Mouse (Mus musculus) midbrain, embryonic 16.5 days (tissue): ENCODE results near the gene Rims3. TPM values are rescaled to one million over a fixed set of nuclear protein-coding genes. Genes with fewer than 3 reads are reported as not detected.
A peak's percentile ranks its signal among the peaks of the same experiment; 100 is the strongest.

Experiments used
- ATAC-seq: fragments of 200-750 bp; cut with Nextera tagmentation; 2 replicates; pipeline ENCODE4 v1.8.0; 2017; ENCODE audit warnings: moderate TSS enrichment
- H3K27ac ChIP-seq: fragments of 300-500 bp; sonication (generic); 2 replicates; pipeline ENCODE4 v1.5.1; 2014; ENCODE audit warnings: mild to moderate bottlenecking, low read length, mixed read lengths
- H3K27me3 ChIP-seq: fragments of 300-500 bp; sonication (generic); 2 replicates; pipeline ENCODE4 v1.6.1; 2014; ENCODE audit warnings: low read depth, low read length, mixed read lengths; ENCODE audit not compliant: control insufficient read depth, insufficient read depth
- H3K36me3 ChIP-seq: fragments of 300-500 bp; sonication (generic); 2 replicates; pipeline ENCODE4 v1.6.1; 2014; ENCODE audit warnings: mild to moderate bottlenecking, low read length, moderate library complexity, mixed read lengths; ENCODE audit not compliant: control insufficient read depth, insufficient read depth
- H3K4me1 ChIP-seq: fragments of 300-500 bp; sonication (generic); 2 replicates; pipeline ENCODE4 v1.6.1; 2014; ENCODE audit warnings: mild to moderate bottlenecking, low read length, mixed read lengths; ENCODE audit not compliant: control insufficient read depth, insufficient read depth
- H3K4me2 ChIP-seq: fragments of 300-500 bp; sonication (generic); 2 replicates; pipeline ENCODE4 v1.6.1; 2014; ENCODE audit warnings: mild to moderate bottlenecking, low read length, mixed read lengths
- H3K4me3 ChIP-seq: fragments of 300-500 bp; sonication (generic); 2 replicates; pipeline ENCODE4 v1.5.1; 2014; ENCODE audit warnings: low read depth, mild to moderate bottlenecking, low read length, moderate library complexity, mixed read lengths
- H3K9ac ChIP-seq: fragments of 300-500 bp; sonication (generic); 2 replicates; pipeline ENCODE4 v1.6.1; 2014; ENCODE audit warnings: low read depth, low read length, mixed read lengths
- H3K9me3 ChIP-seq: fragments of 300-500 bp; sonication (generic); replicated peaks from 2 replicates; pipeline ENCODE4 v1.6.1; 2014; ENCODE audit warnings: mild to moderate bottlenecking, low read length, mixed read lengths; ENCODE audit not compliant: control insufficient read depth, poor library complexity, severe bottlenecking
- WGBS: fragments of 180-500 bp; shearing (Covaris S2); extraction: QIAGEN DNeasy Blood & Tissue Kit; methylation state at CpG from one replicate; pipeline ENCODE4 v1.1.7; 2014; 5-methylcytosine and 5-hydroxymethylcytosine counted together
- polyA plus RNA-seq: library from polyadenylated mRNA; unstranded; fragments of >200 nt; fragmentation: Nextera tagmentation; extraction: Ambion mirVana; gene quantifications from 2 replicates; pipeline ENCODE4 v1.2.1, GENCODE M21; 2015

Gene Rims3
- polyA plus RNA-seq, 1 experiment from 2014 or later: 35.4 TPM

DNA sequence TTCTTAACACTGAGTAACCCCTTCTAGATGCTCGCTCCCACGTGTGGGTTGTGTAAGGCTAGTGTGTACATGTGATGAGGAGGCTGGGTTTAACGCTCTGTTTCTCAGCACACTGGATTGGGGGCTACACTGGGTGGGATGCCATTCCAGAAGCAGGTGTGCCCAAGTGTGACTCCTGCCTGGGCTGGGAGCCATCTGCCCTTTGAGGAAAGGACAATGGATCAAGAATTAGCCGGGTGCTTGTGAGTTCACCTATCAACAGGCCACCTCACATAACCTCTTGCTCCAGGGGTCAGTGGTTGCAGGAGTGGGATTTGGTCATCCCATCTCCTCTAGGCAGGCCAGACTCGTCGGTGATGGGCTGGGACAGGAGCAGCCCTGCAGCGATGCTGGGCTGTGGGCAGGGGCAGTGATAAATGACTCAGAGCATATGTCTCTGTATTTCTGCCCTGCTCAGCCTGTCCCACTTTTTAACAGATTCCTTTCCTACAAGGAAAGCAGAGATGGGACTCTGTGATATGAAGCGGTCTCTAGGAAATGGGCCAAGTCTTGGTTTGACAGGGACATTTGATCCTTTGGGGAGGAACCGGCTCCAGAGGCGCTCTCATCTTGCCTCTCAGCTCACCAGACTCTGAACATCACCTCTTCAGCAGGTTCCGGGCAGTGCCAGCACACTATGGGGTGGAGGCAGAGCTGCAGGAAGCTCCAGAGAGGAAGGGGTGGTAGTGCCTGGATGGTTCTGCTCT is 39.2 kb downstream of the Rims3 start:
- H3K4me2 ChIP-seq: no peak overlapping the region
- H3K4me3 ChIP-seq: no peak overlapping the region
- H3K9me3 ChIP-seq: no peaks in the 10 kb centered on the region
- WGBS: 74% methylated on average over 11 of the region's 11 CpGs
- no peak overlapping the region for H3K27ac ChIP-seq
- H3K4me1 ChIP-seq: no peaks in the 10 kb centered on the region
- no peaks in the 10 kb centered on the region for H3K27me3 ChIP-seq
- peaks cover 6% of the 10 kb centered on the region; the same call in 1 of the 2 replicates for H3K36me3 ChIP-seq
- H3K9ac ChIP-seq: no peak overlapping the region
- no peak for ATAC-seq

DNA sequence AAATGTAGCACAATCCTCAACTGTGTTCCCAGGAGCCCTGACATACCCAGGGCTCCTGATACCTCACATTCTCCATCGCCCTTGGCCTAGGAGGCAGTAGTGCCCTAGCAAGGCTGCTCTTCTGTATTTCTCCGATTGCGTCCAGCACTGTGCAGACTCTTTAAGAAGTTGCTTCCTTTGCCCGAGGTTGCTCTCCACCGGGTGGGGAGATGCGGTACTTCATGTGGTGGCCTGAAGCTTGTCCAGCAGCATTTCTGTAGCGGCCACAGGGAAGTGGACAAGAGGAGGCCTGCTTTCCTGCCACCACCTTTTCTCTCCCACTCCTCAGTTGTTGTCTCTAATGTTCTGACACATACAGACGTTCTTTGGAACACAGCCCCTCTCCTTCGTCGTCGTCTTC is 40.0 kb downstream of the Rims3 start:
- H3K9me3 ChIP-seq: no peaks in the 10 kb centered on the region
- WGBS: 84% methylated on average over 11 of the region's 11 CpGs
- no peak overlapping the region for H3K27ac ChIP-seq
- peaks cover 6% of the 10 kb centered on the region; the same call in 1 of the 2 replicates for H3K36me3 ChIP-seq
- H3K9ac ChIP-seq: no peak overlapping the region
- H3K4me3 ChIP-seq: no peak overlapping the region
- H3K4me1 ChIP-seq: no peaks in the 10 kb centered on the region
- no peaks in the 10 kb centered on the region for H3K27me3 ChIP-seq
- ATAC-seq: no peak
- H3K4me2 ChIP-seq: no peak overlapping the region

DNA sequence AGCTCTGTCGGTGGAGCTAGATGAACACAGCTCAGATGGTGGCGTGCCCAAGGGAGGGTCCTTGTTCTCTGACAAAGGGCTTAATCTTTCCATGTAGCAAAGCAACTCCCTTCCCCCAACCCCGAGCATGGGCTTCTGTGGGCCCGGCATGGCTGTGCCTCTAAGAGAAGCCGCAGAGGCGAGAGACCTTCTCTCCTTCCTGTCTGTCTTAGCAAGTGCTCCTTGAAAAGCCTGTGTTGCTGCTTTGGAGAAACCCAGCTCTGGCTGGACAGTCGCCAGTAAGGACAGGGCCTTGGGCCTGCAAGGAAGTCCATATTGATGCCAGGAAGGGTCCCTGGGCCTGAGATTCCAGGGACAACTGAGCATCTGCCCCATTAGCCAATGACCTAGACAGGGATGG is 40.6 kb downstream of the Rims3 start:
- Histone ChIP-seq H3K4me3 (no peak overlapping the region), H3K4me2 (no peak overlapping the region), H3K4me1 (no peaks in the 10 kb centered on the region), H3K27ac (no peak overlapping the region), H3K9ac (no peak overlapping the region), H3K36me3 (peaks cover 6% of the 10 kb centered on the region; the same call in 1 of the 2 replicates), H3K27me3 (no peaks in the 10 kb centered on the region), H3K9me3 (no peaks in the 10 kb centered on the region)
- ATAC-seq: no peak
- WGBS: 63% methylated on average over 7 of the region's 7 CpGs

DNA sequence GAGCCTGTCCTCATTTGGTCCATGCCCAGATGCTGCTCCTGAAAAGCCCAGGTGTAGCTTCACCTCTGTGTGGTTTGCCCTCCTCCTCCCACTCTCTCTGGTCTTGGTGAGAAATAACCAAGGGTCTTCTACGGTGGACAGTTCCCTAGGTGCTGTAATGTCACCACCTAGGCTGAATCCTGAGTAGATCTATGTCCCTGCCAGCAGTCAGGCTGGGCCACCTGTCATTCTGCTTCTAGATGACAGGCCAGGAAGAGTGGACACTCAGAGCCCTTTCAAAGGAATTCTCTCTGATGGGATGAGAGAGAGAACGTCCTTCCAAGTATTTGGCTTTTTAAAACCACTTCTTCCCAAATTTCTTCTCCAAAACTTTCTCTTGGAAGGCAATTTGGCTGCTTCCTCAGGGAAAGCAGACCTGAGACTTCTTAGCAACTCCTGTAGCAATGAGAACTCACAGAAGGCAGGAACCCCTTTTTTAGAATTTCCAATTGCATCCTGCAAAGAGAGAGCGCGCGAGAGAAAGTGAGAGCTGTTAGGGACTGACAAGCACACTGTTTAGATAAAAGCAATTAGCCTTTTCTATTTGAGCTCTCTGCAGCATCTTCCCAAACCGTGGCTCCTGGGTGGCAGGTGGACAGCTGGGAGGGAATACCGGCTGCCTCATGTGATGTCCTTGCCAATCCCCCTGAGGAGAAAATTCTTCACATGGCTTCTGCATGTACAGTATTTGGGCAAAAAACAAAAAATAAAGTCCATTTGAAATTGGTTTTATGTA is 41.4 kb downstream of the Rims3 start:
- no peak overlapping the region for H3K4me2 ChIP-seq

DNA sequence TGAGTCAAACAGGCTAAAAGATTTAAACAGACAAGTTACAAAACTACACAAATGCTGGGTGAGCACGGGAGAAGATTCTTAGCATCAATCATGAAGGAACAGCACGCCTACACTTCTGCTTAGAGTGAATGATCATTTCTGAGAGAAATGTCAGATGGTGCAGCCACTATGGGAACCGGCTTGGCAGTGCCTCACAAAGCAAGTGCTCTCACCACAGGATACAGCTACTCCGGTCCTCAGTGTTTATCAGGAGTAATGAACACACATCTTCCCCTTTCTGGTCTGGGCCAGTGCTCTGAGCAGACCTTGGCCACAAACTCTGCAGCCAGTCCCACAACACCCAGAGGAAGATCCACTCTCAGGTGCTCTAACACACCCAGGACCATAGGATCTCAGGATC is 49.9 kb downstream of the Rims3 start:
- no peaks in the 10 kb centered on the region for H3K27me3 ChIP-seq
- H3K36me3 ChIP-seq: no peaks in the 10 kb centered on the region
- no peaks in the 10 kb centered on the region for H3K4me1 ChIP-seq
- H3K4me3 ChIP-seq: no peak overlapping the region
- WGBS: 83% methylated on average over 4 of the region's 4 CpGs
- no peaks in the 10 kb centered on the region for H3K9me3 ChIP-seq
- ATAC-seq: no peak
- no peak overlapping the region for H3K27ac ChIP-seq
- H3K9ac ChIP-seq: no peak overlapping the region
- H3K4me2 ChIP-seq: no peak overlapping the region

More for the DNA sequence above, 41.4 kb downstream of the Rims3 start:
- Histone ChIP-seq H3K9me3 (no peaks in the 10 kb centered on the region), H3K27ac (no peak overlapping the region), H3K9ac (no peak overlapping the region), H3K4me3 (no peak overlapping the region), H3K36me3 (peaks cover 6% of the 10 kb centered on the region; the same call in 1 of the 2 replicates), H3K27me3 (no peaks in the 10 kb centered on the region), H3K4me1 (no peaks in the 10 kb centered on the region)
- no peak for ATAC-seq
- 81% methylated on average over 7 of the region's 7 CpGs for WGBS

DNA sequence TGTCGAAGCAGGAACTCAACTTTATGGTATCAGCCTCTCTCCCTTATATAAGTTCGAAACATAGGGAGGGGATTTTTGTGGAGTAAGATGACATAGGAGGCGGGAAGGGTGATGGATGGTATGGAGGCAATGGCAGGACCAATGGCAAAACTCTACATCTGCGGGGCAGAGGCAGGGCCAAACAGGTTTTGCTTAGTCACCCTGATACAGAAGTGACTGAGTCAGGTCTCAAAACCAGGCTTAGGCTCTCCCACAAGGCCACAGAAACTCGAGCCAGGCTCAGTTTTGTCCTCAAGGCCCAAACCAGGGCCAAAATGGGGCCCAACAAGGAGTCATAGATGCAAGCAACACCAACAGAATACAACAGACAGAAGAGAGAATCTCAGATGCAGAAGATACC is 51.0 kb downstream of the Rims3 start:
- WGBS: 81% methylated on average over 5 of the region's 5 CpGs
- no peaks in the 10 kb centered on the region for H3K27me3 ChIP-seq
- H3K27ac ChIP-seq: no peak overlapping the region
- H3K36me3 ChIP-seq: no peaks in the 10 kb centered on the region
- no peak overlapping the region for H3K4me3 ChIP-seq
- H3K4me1 ChIP-seq: no peaks in the 10 kb centered on the region
- H3K4me2 ChIP-seq: no peak overlapping the region
- no peak for ATAC-seq
- no peak overlapping the region for H3K9ac ChIP-seq
- no peaks in the 10 kb centered on the region for H3K9me3 ChIP-seq

DNA sequence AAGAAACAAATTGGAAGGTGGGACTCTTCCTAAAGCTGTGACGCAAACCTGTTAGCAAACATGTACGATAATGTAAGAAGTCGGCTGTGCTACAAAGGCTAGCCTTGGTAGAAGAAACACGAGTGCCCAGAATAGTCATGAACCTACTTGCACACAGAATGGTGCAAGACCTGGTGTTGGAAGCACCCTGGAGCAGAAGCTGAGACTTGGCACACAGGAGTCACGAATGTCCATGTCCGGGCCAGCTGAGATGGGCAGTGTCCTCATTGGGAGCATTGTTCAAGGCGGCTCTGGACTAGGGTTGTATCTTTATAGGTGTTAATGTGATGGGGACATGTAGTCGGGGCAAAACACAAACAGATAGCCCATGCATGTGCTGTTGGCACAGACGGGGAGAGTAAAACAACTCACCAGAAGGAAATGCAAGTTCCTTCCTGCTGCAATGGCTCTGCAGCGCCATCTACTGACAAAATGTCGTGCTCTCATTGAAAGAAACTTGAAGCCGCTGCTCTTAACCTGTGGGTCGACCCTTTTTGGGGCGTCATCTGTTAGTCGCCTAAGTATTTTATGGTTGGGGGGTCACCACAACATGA is 55.0 kb downstream of the Rims3 start:
- WGBS: 33% methylated on average over 15 of the region's 15 CpGs
- no peak overlapping the region for H3K4me3 ChIP-seq
- H3K27me3 ChIP-seq: no peaks in the 10 kb centered on the region
- H3K4me2 ChIP-seq: no peak overlapping the region
- H3K4me1 ChIP-seq: no peaks in the 10 kb centered on the region
- H3K36me3 ChIP-seq: no peaks in the 10 kb centered on the region
- no peak overlapping the region for H3K27ac ChIP-seq
- no peak overlapping the region for H3K9ac ChIP-seq
- H3K9me3 ChIP-seq: no peaks in the 10 kb centered on the region
- ATAC-seq: peak; percentile 62; the same call in 1 of the 2 replicates

DNA sequence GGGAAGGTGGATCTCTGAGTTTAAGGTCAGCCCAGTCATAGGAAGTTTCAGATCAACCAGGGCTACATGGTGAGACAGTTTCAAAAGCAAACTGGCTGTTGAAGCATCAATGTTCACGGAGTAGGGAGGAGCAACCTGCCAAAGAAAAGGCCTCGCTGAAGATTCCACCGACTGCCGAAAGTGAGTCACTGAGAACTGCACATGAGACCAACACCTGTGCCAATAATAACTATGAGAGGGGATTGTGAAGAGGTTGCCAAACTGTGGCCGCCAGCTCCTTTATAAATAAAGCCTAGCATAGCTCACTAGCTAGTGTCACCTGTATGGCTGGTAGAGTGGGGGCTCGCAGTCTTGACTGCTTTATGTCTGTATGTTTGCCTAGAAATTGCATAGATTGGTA is 56.5 kb downstream of the Rims3 start:
- H3K4me3 ChIP-seq: no peak overlapping the region
- no peaks in the 10 kb centered on the region for H3K4me1 ChIP-seq
- H3K9ac ChIP-seq: no peak overlapping the region
- H3K27me3 ChIP-seq: no peaks in the 10 kb centered on the region
- H3K4me2 ChIP-seq: no peak overlapping the region
- ATAC-seq: no peak
- H3K9me3 ChIP-seq: no peaks in the 10 kb centered on the region
- no peaks in the 10 kb centered on the region for H3K36me3 ChIP-seq
- 89% methylated on average over 6 of the region's 6 CpGs for WGBS
- H3K27ac ChIP-seq: no peak overlapping the region

DNA sequence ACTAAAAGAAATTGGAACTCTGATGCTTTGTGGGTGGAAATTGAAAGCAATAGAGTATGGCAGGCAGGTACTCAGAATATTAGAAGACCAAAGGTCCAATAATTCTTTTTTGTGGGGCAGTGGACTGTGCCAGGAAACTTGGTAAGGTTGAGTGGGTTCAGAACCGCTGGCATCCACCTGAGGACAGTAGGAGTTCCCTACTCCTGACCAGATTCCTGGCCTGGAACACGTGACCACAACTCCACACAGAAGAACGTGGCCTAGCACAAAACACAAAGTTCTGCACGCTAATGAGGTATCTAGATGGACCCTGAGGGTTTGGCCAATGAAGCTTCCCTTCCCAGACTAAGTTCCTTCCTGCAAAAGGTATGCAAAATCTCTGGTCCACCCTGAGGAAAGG is 58.2 kb downstream of the Rims3 start:
- no peak for ATAC-seq
- Histone ChIP-seq H3K27ac (no peak overlapping the region), H3K36me3 (no peaks in the 10 kb centered on the region), H3K4me1 (no peaks in the 10 kb centered on the region), H3K9ac (no peak overlapping the region), H3K4me3 (no peak overlapping the region), H3K4me2 (no peak overlapping the region), H3K27me3 (no peaks in the 10 kb centered on the region), H3K9me3 (no peaks in the 10 kb centered on the region)
- WGBS: 53% methylated on average over 4 of the region's 4 CpGs
